Mouse (Mus musculus): ENCODE results near the gene Acmsd.

GRCm38 (mm10) chr1:127773803-127774500, 44.7 kb downstream of the Acmsd start, which contains the start of gene Ccnt2:
- peak; percentile 44 for TF ChIP-seq CTCF (IDR thresholded peaks at IDR 0.05; ENCODE audit: low read depth)
- no peak; the same call in 1 of the 2 replicates for TF ChIP-seq EP300 (IDR thresholded peaks at IDR 0.05; ENCODE audit: low read depth)
